Mouse (Mus musculus): ENCODE measurements around the gene Slc25a47.

DNA sequence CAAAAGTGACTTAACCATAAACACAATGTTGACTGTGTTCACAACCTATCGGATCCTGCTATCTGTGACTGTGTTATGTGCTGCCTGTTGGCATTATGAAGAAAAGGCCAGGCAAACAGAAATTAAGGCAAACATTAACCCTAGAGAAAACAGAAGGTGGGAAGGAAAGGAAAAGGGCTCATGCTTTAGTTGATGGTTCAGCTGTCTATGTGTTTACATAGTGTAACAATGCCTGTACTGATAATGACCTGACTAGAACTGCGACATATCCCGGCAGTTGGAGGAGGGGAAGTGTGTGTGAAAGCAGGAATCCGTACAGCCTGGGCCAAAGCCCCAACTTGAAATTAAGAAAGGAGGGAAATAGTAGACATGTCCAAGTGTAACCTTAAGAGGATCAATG lies 51.2 kb downstream of the Slc25a47 start:
- TF ChIP-seq CTCF (IDR thresholded peaks at IDR 0.05; ENCODE audit: borderline replicate concordance, insufficient read depth, low read length) = no peak
- TF ChIP-seq POLR2A (IDR thresholded peaks at IDR 0.05; ENCODE audit: low read depth, low read length) = no peak

All from embryonic fibroblast, embryonic 13.5 days (primary cell).